Mouse (Mus musculus) heart, embryonic 14.5 days (tissue): ENCODE data around the gene Arsb. TPM values are rescaled to one million over a fixed set of nuclear protein-coding genes. Genes with fewer than 3 reads are reported as not detected.

Source experiments
- ATAC-seq: fragments of 200-750 bp; cut with Nextera tagmentation; 2 replicates; pipeline ENCODE4 v1.8.0; 2017; ENCODE audit warnings: low read depth, moderate TSS enrichment; ENCODE audit not compliant: insufficient number of reproducible peaks, insufficient read depth, low FRiP score
- H3K27ac ChIP-seq, 2 experiments: fragments of 200-500 bp in 1 of 2; fragments of 300-500 bp in 1 of 2; sonication (generic) in 1 of 2; replicated peaks in 1 of 2; 2 replicates each; pipeline ENCODE4 v1.5.1; 2012 to 2014; ENCODE audit warnings: low read depth in 2 of 2, low read length in 2 of 2, control low read depth in 1 of 2, mild to moderate bottlenecking in 1 of 2, mixed read lengths in 1 of 2; ENCODE audit not compliant: control insufficient read depth in 1 of 2, insufficient read depth in 1 of 2
- H3K27me3 ChIP-seq: fragments of 300-500 bp; sonication (generic); 2 replicates; pipeline ENCODE4 v1.6.1; 2014; ENCODE audit warnings: mild to moderate bottlenecking, low read length, control low read depth; ENCODE audit not compliant: control insufficient read depth, insufficient read depth
- H3K36me3 ChIP-seq: fragments of 300-500 bp; sonication (generic); 2 replicates; pipeline ENCODE4 v1.6.1; 2014; ENCODE audit warnings: mild to moderate bottlenecking, control low read depth, low read length, mixed read lengths; ENCODE audit not compliant: control insufficient read depth, insufficient read depth
- H3K4me1 ChIP-seq, 2 experiments: fragments of 200-500 bp in 1 of 2; fragments of 300-500 bp in 1 of 2; sonication (generic) in 1 of 2; 2 replicates each; pipeline ENCODE4 v1.6.1; 2012 to 2014; ENCODE audit warnings: low read length in 2 of 2, control low read depth in 1 of 2, mixed read lengths in 1 of 2; ENCODE audit not compliant: control insufficient read depth in 2 of 2, insufficient read depth in 2 of 2
- H3K4me2 ChIP-seq: fragments of 300-500 bp; sonication (generic); 2 replicates; pipeline ENCODE4 v1.6.1; 2014; ENCODE audit warnings: mild to moderate bottlenecking, low read length
- H3K4me3 ChIP-seq, 2 experiments: fragments of 200-500 bp in 1 of 2; fragments of 300-500 bp in 1 of 2; sonication (generic) in 1 of 2; 2 replicates each; pipeline ENCODE4 v1.5.1; 2012 to 2014; ENCODE audit warnings: low read length in 2 of 2, mild to moderate bottlenecking in 2 of 2, control low read depth in 1 of 2, low read depth in 1 of 2, moderate library complexity in 1 of 2; ENCODE audit not compliant: control insufficient read depth in 1 of 2, insufficient read depth in 1 of 2
- H3K9ac ChIP-seq: fragments of 300-500 bp; sonication (generic); 2 replicates; pipeline ENCODE4 v1.6.1; 2014; ENCODE audit warnings: mild to moderate bottlenecking, low read length
- H3K9me3 ChIP-seq: fragments of 300-500 bp; sonication (generic); 2 replicates; pipeline ENCODE4 v1.6.1; 2016; ENCODE audit warnings: low read length, control low read depth; ENCODE audit not compliant: control insufficient read depth
- WGBS: fragments of 180-500 bp; shearing (Covaris S2); extraction: QIAGEN DNeasy Blood & Tissue Kit; methylation state at CpG from one replicate; pipeline ENCODE4 v1.1.7; 2014; 5-methylcytosine and 5-hydroxymethylcytosine counted together
- polyA plus RNA-seq: library from polyadenylated mRNA; unstranded; fragments of >200 nt; fragmentation: Nextera tagmentation; extraction: Ambion mirVana; gene quantifications from 2 replicates; pipeline ENCODE4 v1.2.1, GENCODE M21; 2014

Gene Arsb
- polyA plus RNA-seq, 1 experiment from 2014 or later, result 10.0 TPM

- no peak overlapping the region for H3K27ac ChIP-seq
Observed at GRCm38 (mm10) chr13:93915641-93916570, 144.5 kb downstream of the Arsb start.

GRCm38 (mm10) chr13:93919536-93919935 is 148.1 kb downstream of the Arsb start:
- H3K4me3 ChIP-seq, result no peak overlapping the region
- no peaks in the 10 kb centered on the region for H3K27me3 ChIP-seq
- ATAC-seq, result no peak
- no peak overlapping the region for H3K4me2 ChIP-seq
- no peaks in the 10 kb centered on the region for H3K36me3 ChIP-seq
- no peak overlapping the region for H3K27ac ChIP-seq
- no peak overlapping the region for H3K9ac ChIP-seq
- no peaks in the 10 kb centered on the region for H3K9me3 ChIP-seq
- 60% methylated on average over 2 of the region's 3 CpGs for WGBS
- peaks cover 15 to 21% of the 10 kb centered on the region in 2 experiments for H3K4me1 ChIP-seq

More at GRCm38 (mm10) chr13:93915641-93916570, 144.5 kb downstream of the Arsb start:
- Histone ChIP-seq H3K36me3 (no peaks in the 10 kb centered on the region), H3K9ac (no peak overlapping the region), H3K4me1 (peaks cover 15 to 16% of the 10 kb centered on the region in 2 experiments; a peak in 3 of 4 replicates), H3K9me3 (no peaks in the 10 kb centered on the region), H3K4me3 (no peak overlapping the region), H3K4me2 (no peak overlapping the region), H3K27me3 (no peaks in the 10 kb centered on the region)
- 41% methylated on average over 16 of the region's 16 CpGs for WGBS
- ATAC-seq, result no peak

GRCm38 (mm10) chr13:93920080-93920785 is 148.8 kb downstream of the Arsb start:
- H3K27ac ChIP-seq, result no peak overlapping the region
- peaks cover 15 to 21% of the 10 kb centered on the region in 2 experiments for H3K4me1 ChIP-seq
- WGBS, result 69% methylated on average over 8 of the region's 8 CpGs
- no peaks in the 10 kb centered on the region for H3K27me3 ChIP-seq
- no peaks in the 10 kb centered on the region for H3K9me3 ChIP-seq
- no peak overlapping the region for H3K4me3 ChIP-seq
- H3K36me3 ChIP-seq, result no peaks in the 10 kb centered on the region
- H3K4me2 ChIP-seq, result no peak overlapping the region
- ATAC-seq, result no peak
- no peak overlapping the region for H3K9ac ChIP-seq

GRCm38 (mm10) chr13:93920786-93921300 is 149.4 kb downstream of the Arsb start:
- Histone ChIP-seq H3K27me3 (no peaks in the 10 kb centered on the region), H3K9me3 (no peaks in the 10 kb centered on the region), H3K4me2 (no peak overlapping the region), H3K4me3 (no peak overlapping the region), H3K4me1 (peaks cover 12 to 18% of the 10 kb centered on the region in 2 experiments), H3K9ac (no peak overlapping the region), H3K27ac (no peak overlapping the region), H3K36me3 (no peaks in the 10 kb centered on the region)
- WGBS, result 53% methylated on average over 4 of the region's 4 CpGs
- no peak for ATAC-seq

GRCm38 (mm10) chr13:93921831-93922565 is 150.6 kb downstream of the Arsb start:
- no peak overlapping the region for H3K27ac ChIP-seq
- WGBS, result 80% methylated on average over 5 of the region's 5 CpGs
- H3K4me1 ChIP-seq, result peaks cover 11 to 15% of the 10 kb centered on the region in 2 experiments
- no peak overlapping the region for H3K9ac ChIP-seq
- H3K27me3 ChIP-seq, result no peaks in the 10 kb centered on the region
- no peak for ATAC-seq
- H3K36me3 ChIP-seq, result no peaks in the 10 kb centered on the region
- H3K4me2 ChIP-seq, result no peak overlapping the region
- H3K9me3 ChIP-seq, result no peaks in the 10 kb centered on the region
- H3K4me3 ChIP-seq, result no peak overlapping the region

GRCm38 (mm10) chr13:93922566-93922910 is 151.1 kb downstream of the Arsb start:
- no peaks in the 10 kb centered on the region for H3K27me3 ChIP-seq
- H3K4me1 ChIP-seq, result peaks cover 11 to 15% of the 10 kb centered on the region in 2 experiments
- H3K4me2 ChIP-seq, result no peak overlapping the region
- H3K9me3 ChIP-seq, result no peaks in the 10 kb centered on the region
- no peak overlapping the region for H3K27ac ChIP-seq
- no peaks in the 10 kb centered on the region for H3K36me3 ChIP-seq
- no peak for ATAC-seq
- H3K4me3 ChIP-seq, result no peak overlapping the region
- no peak overlapping the region for H3K9ac ChIP-seq
- WGBS, result 68% methylated on average over 7 of the region's 7 CpGs
